Mouse (Mus musculus) thymus, postnatal 25 days (tissue): Measurements from ENCODE around the gene 9530003J23Rik.
"Not testable (repeated sequence)": the region's sequence is repeated elsewhere in the genome, so short reads cannot be mapped to it uniquely, and the experiment has no call there.

Experiments
- DNase-seq: peaks from one replicate; pipeline ENCODE4 v3.0.0; 2022

The 9530003J23Rik gene

DNA sequence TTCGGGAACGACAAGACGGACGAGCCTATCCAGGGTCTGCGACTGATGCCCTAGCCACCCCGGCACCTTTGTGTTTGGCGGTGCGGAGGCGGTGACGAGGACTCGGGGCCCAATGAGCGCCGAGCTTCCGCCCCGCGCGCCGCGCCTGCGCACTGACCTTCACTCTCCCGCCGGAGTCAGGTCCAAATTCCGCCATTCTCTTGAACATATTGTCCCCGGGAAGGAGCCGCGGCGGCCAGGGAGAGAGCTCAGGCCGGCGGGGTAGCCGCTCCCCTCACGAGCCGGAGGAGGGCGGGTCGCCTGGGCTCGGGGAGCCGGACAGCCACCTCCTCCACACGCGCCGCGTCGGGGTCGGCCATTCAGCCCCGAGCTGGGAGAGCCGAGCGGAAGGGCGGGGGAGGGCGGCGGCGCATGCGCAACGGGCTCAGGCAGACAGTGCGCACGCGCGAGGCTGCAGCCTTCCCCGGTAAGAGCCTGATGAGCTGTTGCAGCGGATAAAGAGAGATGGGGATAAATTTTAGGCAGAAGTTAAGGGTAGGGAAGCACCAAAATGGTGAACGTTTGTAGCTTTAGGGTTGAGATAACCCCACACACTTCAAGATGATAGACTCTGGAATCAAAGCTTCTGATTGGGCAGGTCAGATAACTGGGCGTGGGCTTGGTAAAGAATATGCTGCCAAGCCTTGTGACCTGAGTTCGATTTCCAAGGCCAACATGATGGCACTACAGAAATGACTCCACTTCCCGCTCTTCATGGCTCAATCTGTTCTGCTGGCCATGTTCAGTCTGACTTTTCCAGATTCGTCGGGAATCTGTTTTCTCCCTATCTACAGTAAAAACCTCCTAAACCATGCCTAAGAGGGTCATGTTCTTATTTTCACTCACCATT lies 14.2 kb downstream of the 9530003J23Rik start, which contains the start of gene Yeats4:
Gene Yeats4 (minus strand): TSS at position 406 of the 889 bp plus-strand sequence.
- peak; percentile 97 for DNase-seq

DNA sequence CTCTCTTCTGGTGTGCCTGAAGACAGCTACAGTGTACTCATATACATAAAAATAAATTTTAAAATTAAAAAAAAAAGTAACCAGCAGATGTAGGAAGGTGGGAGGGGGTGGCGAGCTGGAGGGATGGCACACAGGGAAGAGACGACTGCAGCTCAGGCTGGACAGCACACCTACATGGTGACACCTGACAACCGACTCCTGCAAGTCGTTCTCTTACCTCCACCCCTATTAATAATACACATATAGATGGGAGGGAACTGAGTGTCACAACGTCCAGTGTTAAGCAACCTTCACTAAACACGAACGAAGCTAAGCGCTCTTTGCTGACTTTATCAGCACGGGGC lies 14.8 kb downstream of the 9530003J23Rik start:
- no peak for DNase-seq

- DNase-seq: no peak
These were observed 15.7 kb downstream of the 9530003J23Rik start for GRCm38 (mm10) chr10:117222821-117223220.

- no peak for DNase-seq
These were observed 20.2 kb downstream of the 9530003J23Rik start for GRCm38 (mm10) chr10:117218351-117218750.

GRCm38 (mm10) chr10:117217246-117217840 lies 21.2 kb downstream of the 9530003J23Rik start:
- DNase-seq: no peak

DNA sequence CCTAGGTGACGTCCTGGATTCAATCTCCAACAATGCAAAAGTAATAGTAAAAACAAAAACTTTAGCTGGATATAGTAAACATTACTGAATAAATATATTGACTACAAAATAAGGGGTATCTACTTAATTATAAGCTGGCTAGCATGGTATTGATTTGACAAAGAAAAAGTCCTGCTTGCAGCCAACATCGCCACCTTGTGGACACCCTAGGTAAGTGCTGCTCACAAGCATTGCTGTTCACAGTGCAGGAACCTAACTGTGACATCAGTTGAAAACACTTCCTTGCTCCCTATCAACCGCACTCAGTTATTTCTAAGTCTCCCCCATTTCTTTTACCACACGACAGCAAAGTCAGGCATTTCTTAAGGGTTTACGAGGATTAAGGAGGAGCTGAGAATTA lies 21.7 kb downstream of the 9530003J23Rik start:
- DNase-seq: peak; percentile 62

DNA sequence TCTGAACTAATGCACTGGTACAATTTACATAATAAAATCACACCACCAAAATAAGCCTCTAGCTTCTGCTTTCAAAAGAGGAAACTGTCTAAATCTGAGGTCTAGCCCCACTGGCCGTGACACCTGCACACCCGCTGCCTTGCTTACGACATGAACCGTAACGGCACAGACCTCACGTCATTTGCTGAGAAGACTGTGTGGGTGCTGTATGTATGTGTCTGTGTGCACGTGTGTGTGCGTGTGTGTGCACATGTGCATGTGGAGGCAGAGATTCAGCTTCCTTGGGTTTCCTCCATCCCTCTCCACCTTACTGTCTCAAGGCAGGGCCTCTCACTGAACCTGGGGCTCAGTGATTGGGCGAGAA lies 22.4 kb downstream of the 9530003J23Rik start:
- peak; percentile 34 for DNase-seq

DNA sequence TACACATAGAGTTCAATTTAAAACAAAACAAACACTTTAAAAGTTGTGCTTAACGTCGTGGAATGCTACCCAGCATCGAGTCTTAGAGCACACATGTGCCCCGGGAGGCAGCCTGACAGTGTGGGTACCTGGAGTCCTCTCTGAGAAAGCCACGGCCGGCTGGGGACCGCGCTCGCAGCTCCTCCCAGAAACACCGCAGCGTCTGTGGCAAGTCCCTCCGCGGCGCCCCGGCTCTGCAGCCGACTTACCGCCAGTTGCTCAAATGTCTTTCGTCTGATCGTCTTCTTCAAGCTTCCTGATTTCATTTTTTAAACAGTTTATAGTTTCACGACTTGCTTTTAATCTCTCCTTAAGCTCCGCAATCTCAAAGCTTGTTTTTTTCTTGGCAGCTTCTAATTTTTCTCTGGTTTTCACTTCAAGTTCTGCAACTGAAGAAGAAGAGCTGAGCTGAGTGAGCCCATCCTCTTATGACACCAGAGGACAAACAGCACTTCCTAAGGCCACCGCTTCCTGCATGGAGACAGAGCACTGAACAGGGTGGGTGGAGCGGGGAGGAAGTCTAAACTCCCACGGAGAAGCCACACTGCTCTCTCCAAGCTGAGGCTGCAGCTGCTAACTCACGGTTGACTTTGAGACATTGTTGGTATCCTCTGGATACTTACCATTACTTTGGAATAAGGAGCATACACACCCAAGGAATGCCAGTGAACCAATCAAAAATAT lies 22.9 kb downstream of the 9530003J23Rik start:
- peak; percentile 41 for DNase-seq

DNA sequence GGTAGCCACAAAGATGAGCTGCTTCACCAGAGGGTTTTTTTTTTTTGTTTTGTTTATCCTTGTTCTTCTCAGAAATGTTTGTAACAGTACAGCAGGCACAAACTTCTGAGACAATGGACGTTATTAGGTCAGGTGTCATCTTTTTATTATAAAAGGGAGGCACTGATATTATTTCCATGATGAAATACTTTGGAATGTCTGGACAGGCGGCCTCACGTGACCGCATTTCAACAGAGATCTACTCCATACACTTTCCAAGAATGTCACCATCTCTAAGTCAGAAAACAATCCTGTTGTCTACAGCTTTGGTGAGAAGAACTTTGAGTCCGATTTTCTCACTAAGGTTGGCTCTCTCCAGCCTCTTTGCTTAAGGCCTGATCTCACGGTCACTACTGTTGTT lies 27.5 kb downstream of the 9530003J23Rik start:
- no peak for DNase-seq

GRCm38 (mm10) chr10:117209469-117209938 lies 29.0 kb downstream of the 9530003J23Rik start:
- DNase-seq: peak; percentile 30

GRCm38 (mm10) chr10:117208787-117209186 lies 29.7 kb downstream of the 9530003J23Rik start:
- DNase-seq: not testable (repeated sequence)

DNA sequence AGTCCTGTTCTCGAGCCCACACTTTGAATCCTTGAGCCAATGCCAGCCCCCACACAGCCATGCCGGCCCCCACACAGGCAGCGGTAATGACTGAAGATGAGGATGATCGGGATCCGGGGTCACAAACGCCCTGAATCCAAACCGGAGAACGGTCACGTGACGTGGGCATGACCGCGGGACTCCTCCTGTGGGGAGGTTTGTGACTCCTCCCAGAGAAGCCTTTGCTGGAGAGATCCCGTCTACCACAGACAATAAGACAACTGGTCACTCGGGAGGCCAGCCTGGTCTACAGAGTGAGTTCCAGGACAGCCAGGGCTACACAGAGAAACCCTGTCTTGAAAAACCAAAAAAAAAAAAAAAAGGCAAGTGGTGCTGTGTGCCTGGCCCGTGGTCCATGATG lies 30.3 kb downstream of the 9530003J23Rik start:
- no peak for DNase-seq

- DNase-seq: no peak
These were observed 32.4 kb downstream of the 9530003J23Rik start for GRCm38 (mm10) chr10:117206070-117206469.

DNA sequence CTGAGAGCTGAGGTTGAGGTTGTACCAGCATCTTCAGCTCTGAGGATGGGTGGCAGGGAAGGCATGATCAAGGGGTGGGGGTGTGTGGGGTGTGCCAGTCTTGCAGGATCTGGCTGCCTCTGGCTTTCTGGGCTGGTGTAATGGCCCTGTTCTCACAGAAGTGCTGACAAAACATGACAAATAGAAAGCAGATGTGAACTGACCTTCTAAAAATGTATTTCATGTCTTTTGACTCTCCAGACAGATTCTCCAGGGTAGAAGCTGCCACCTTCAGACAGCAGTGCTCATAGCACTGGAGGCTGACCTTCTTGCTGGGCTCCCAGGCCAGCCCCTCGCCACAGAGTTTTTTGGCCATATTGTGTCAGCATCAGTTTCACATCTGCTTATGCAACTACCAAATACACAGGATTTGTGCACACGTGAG lies 34.9 kb downstream of the 9530003J23Rik start:
- no peak for DNase-seq

GRCm38 (mm10) chr10:117202981-117203557 lies 35.4 kb downstream of the 9530003J23Rik start:
- no peak for DNase-seq

GRCm38 (mm10) chr10:117199701-117200100 lies 38.8 kb downstream of the 9530003J23Rik start:
- no peak for DNase-seq

DNA sequence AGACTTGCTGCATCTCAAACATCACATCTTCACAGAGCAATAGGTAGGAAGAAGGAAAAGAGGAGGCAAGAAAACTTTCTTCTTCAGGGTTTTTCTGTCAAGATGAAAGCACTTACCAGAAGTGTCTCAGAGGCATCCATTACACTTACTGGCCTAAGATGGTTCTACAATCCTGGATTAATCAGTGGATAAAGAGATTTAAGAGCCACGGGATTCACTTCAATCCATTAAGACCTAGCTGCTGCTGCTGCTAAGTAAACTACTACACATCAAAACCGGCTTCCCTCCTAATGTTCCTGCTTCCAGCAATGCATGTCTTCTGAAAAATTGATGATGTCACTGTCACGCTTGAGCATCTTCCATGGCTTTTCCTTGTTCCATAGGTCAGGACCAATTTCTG lies 41.8 kb downstream of the 9530003J23Rik start:
- no peak for DNase-seq

DNA sequence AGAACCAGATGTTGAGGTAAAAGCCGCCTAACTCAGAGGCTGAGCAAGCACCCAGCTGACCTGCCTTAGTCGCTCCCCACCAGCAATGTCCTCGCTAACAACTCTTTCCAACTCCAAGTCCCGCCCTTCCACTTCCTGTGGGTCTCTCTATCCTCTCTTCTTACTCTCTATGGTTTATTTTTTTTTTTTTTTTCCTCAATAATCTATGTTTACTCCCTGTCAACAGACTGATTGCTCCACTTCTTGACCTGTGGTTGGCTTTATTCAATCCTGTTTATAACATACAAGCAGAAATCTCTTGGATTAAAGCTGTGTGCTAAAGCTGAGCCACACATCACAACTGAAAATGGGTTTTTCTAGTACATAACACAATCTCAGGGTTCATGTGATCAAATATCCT lies 42.8 kb downstream of the 9530003J23Rik start:
- no peak for DNase-seq

DNA sequence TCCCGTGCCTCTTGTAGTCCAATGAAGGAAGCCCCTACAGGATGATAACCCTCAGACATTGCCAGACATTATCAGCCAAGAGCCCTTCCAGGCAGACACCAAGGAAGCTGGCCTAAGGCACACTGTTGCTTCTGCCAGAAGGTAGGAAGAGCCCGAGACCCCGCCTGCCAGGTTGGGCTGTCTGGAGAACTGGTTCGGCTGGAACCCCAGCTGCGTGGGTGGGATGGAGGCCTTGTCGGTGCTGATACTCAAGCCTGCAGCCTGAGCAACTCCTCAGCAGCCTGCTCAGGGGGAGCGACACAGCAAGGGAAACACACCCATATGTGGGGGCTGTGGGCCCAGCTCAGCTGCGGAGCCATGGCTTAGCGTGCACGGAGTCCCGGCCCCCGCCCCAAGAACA lies 43.5 kb downstream of the 9530003J23Rik start:
- no peak for DNase-seq

- no peak for DNase-seq
These were observed 45.1 kb downstream of the 9530003J23Rik start for GRCm38 (mm10) chr10:117193364-117193763.

DNA sequence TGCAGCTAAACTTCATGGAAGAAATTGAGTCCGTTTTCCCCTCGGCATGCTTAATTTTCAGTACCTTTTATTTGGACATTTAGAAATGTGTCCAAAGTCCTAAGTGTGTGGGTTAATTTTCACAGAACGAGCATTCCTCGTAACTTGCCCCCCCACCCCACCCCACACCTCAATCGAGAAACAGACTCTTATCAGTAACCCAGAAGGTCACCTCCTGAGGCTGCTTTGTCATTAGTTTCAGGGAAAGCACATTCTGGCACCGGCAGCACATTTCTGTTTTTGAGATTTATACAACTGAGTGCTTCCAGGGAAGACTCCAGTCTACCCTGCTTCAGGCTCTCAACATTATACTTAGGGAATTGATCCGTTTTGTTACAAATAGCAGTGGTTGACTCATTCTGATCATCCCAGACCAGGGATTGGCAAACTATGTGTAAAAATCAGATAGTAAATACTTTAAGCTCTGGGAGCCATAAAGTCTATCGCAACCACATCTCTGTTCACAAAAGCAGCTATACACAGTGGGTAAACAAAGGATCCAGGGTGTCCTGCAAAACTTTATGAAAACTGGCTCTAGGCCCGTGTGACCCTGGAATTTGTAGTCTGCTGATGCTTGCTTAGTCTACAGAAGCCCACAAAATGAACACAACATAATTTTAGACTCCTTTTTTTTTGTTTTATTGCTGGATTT lies 53.0 kb downstream of the 9530003J23Rik start:
- no peak for DNase-seq
